Mouse (Mus musculus) kidney, embryonic 16.5 days (tissue): ENCODE data around the gene Abraxas1. TPM values are rescaled to one million over a fixed set of nuclear protein-coding genes. Genes with fewer than 3 reads are reported as not detected.

ENCODE experiments used
- ATAC-seq: fragments of 200-750 bp; cut with Nextera tagmentation; 2 replicates; pipeline ENCODE4 v1.8.0; 2017; ENCODE audit warnings: moderate TSS enrichment; ENCODE audit not compliant: low FRiP score, low TSS enrichment
- H3K27ac ChIP-seq: fragments of 300-500 bp; sonication (generic); 2 replicates; pipeline ENCODE4 v1.5.1; 2014; ENCODE audit warnings: low read length
- H3K27me3 ChIP-seq: fragments of 300-500 bp; sonication (generic); 2 replicates; pipeline ENCODE4 v1.6.1; 2014; ENCODE audit warnings: low read length, control low read depth, mixed read lengths; ENCODE audit not compliant: insufficient read depth
- H3K36me3 ChIP-seq: fragments of 300-500 bp; sonication (generic); 2 replicates; pipeline ENCODE4 v1.6.1; 2014; ENCODE audit warnings: low read length, control low read depth, mixed read lengths; ENCODE audit not compliant: insufficient read depth
- H3K4me1 ChIP-seq: fragments of 300-500 bp; sonication (generic); 2 replicates; pipeline ENCODE4 v1.6.1; 2014; ENCODE audit warnings: low read length, control low read depth, mixed read lengths; ENCODE audit not compliant: insufficient read depth
- H3K4me2 ChIP-seq: fragments of 300-500 bp; sonication (generic); replicated peaks from 2 replicates; pipeline ENCODE4 v1.6.1; 2014; ENCODE audit warnings: low read depth, low read length
- H3K4me3 ChIP-seq: fragments of 300-500 bp; sonication (generic); 2 replicates; pipeline ENCODE4 v1.5.1; 2014; ENCODE audit warnings: mild to moderate bottlenecking, low read length
- H3K9ac ChIP-seq: fragments of 300-500 bp; sonication (generic); replicated peaks from 2 replicates; pipeline ENCODE4 v1.6.1; 2014; ENCODE audit warnings: low read length
- H3K9me3 ChIP-seq: fragments of 300-500 bp; sonication (generic); 2 replicates; pipeline ENCODE4 v1.6.1; 2016; ENCODE audit warnings: low read length, control low read depth
- WGBS: fragments of 180-500 bp; shearing (Covaris S2); extraction: QIAGEN DNeasy Blood & Tissue Kit; methylation state at CpG from one replicate; pipeline ENCODE4 v1.1.7; 2014; 5-methylcytosine and 5-hydroxymethylcytosine counted together
- polyA plus RNA-seq: library from polyadenylated mRNA; unstranded; fragments of >200 nt; fragmentation: Nextera tagmentation; extraction: Ambion mirVana; gene quantifications from 2 replicates; pipeline ENCODE4 v1.2.1, GENCODE M21; 2015

Abraxas1 gene
- polyA plus RNA-seq, 1 experiment from 2014 or later: 29.7 TPM

GRCm38 (mm10) chr5:100792261-100792660 lies 28.5 kb downstream of the Abraxas1 start:
- Histone ChIP-seq H3K9me3 (no peaks in the 10 kb centered on the region), H3K27ac (no peak overlapping the region), H3K4me3 (no peak overlapping the region), H3K36me3 (peaks cover 33% of the 10 kb centered on the region), H3K9ac (no peak overlapping the region), H3K4me2 (no peak overlapping the region), H3K4me1 (peaks cover 2% of the 10 kb centered on the region; the same call in 1 of the 2 replicates), H3K27me3 (no peaks in the 10 kb centered on the region)
- no peak for ATAC-seq
- WGBS: 77% methylated on average over 7 of the region's 7 CpGs

- ATAC-seq: no peak
- Histone ChIP-seq H3K4me3 (no peak overlapping the region), H3K4me1 (no peaks in the 10 kb centered on the region), H3K27me3 (no peaks in the 10 kb centered on the region), H3K4me2 (no peak overlapping the region), H3K9me3 (no peaks in the 10 kb centered on the region), H3K27ac (no peak overlapping the region), H3K36me3 (peaks cover 53% of the 10 kb centered on the region), H3K9ac (no peak overlapping the region)
- 94% methylated on average over 9 of the region's 9 CpGs for WGBS
Observed at GRCm38 (mm10) chr5:100787527-100787926, 33.2 kb downstream of the Abraxas1 start.

GRCm38 (mm10) chr5:100779002-100779401 lies 41.8 kb downstream of the Abraxas1 start:
- Histone ChIP-seq H3K27ac (no peak overlapping the region), H3K4me2 (no peak overlapping the region), H3K4me1 (no peaks in the 10 kb centered on the region), H3K9me3 (no peaks in the 10 kb centered on the region), H3K36me3 (peaks cover 38% of the 10 kb centered on the region), H3K9ac (no peak overlapping the region), H3K4me3 (no peak overlapping the region), H3K27me3 (no peaks in the 10 kb centered on the region)
- no peak for ATAC-seq
- 95% methylated on average over 13 of the region's 13 CpGs for WGBS

GRCm38 (mm10) chr5:100776900-100777299 lies 43.9 kb downstream of the Abraxas1 start:
- no peak overlapping the region for H3K4me2 ChIP-seq
- H3K9me3 ChIP-seq: no peaks in the 10 kb centered on the region
- no peak for ATAC-seq
- no peak overlapping the region for H3K9ac ChIP-seq
- no peaks in the 10 kb centered on the region for H3K27me3 ChIP-seq
- peaks cover 33% of the 10 kb centered on the region for H3K36me3 ChIP-seq
- H3K4me1 ChIP-seq: no peaks in the 10 kb centered on the region
- no peak overlapping the region for H3K27ac ChIP-seq
- 91% methylated on average over 5 of the region's 5 CpGs for WGBS
- no peak overlapping the region for H3K4me3 ChIP-seq

GRCm38 (mm10) chr5:100775778-100776404 lies 44.9 kb downstream of the Abraxas1 start:
- Histone ChIP-seq H3K4me3 (no peak overlapping the region), H3K9ac (no peak overlapping the region), H3K27ac (no peak overlapping the region), H3K4me2 (no peak overlapping the region), H3K36me3 (peaks cover 26% of the 10 kb centered on the region), H3K27me3 (no peaks in the 10 kb centered on the region), H3K9me3 (no peaks in the 10 kb centered on the region), H3K4me1 (no peaks in the 10 kb centered on the region)
- no peak for ATAC-seq
- WGBS: 86% methylated on average over 13 of the region's 13 CpGs

GRCm38 (mm10) chr5:100771575-100771974 lies 49.2 kb downstream of the Abraxas1 start:
- no peak overlapping the region for H3K4me3 ChIP-seq
- no peak overlapping the region for H3K27ac ChIP-seq
- peaks cover 35% of the 10 kb centered on the region for H3K36me3 ChIP-seq
- no peak for ATAC-seq
- no peak overlapping the region for H3K9ac ChIP-seq
- no peaks in the 10 kb centered on the region for H3K4me1 ChIP-seq
- no peaks in the 10 kb centered on the region for H3K27me3 ChIP-seq
- WGBS: 93% methylated on average over 4 of the region's 4 CpGs
- no peak overlapping the region for H3K4me2 ChIP-seq
- H3K9me3 ChIP-seq: no peaks in the 10 kb centered on the region

- H3K27me3 ChIP-seq: no peaks in the 10 kb centered on the region
- H3K4me3 ChIP-seq: no peak overlapping the region
- H3K27ac ChIP-seq: no peak overlapping the region
- ATAC-seq: no peak
- H3K9me3 ChIP-seq: no peaks in the 10 kb centered on the region
- 87% methylated on average over 7 of the region's 7 CpGs for WGBS
- no peak overlapping the region for H3K4me2 ChIP-seq
- H3K36me3 ChIP-seq: peaks cover 55% of the 10 kb centered on the region
- no peaks in the 10 kb centered on the region for H3K4me1 ChIP-seq
- no peak overlapping the region for H3K9ac ChIP-seq
Observed at GRCm38 (mm10) chr5:100766026-100766425, 54.7 kb downstream of the Abraxas1 start.

GRCm38 (mm10) chr5:100761736-100762135 lies 59.0 kb downstream of the Abraxas1 start:
- H3K4me1 ChIP-seq: no peaks in the 10 kb centered on the region
- WGBS: 90% methylated on average over 7 of the region's 7 CpGs
- no peaks in the 10 kb centered on the region for H3K27me3 ChIP-seq

GRCm38 (mm10) chr5:100760049-100760663 lies 60.6 kb downstream of the Abraxas1 start:
- no peak overlapping the region for H3K4me2 ChIP-seq
- H3K4me1 ChIP-seq: no peaks in the 10 kb centered on the region
- no peak overlapping the region for H3K9ac ChIP-seq
- H3K36me3 ChIP-seq: peaks cover 24% of the 10 kb centered on the region
- H3K4me3 ChIP-seq: no peak overlapping the region
- H3K27me3 ChIP-seq: no peaks in the 10 kb centered on the region
- no peaks in the 10 kb centered on the region for H3K9me3 ChIP-seq
- no peak overlapping the region for H3K27ac ChIP-seq
- ATAC-seq: no peak
- 78% methylated on average over 10 of the region's 10 CpGs for WGBS

More at GRCm38 (mm10) chr5:100761736-100762135, 59.0 kb downstream of the Abraxas1 start:
- H3K4me3 ChIP-seq: no peak overlapping the region
- H3K27ac ChIP-seq: no peak overlapping the region
- H3K9ac ChIP-seq: no peak overlapping the region
- H3K9me3 ChIP-seq: no peaks in the 10 kb centered on the region
- no peak for ATAC-seq
- no peak overlapping the region for H3K4me2 ChIP-seq
- peaks cover 29% of the 10 kb centered on the region for H3K36me3 ChIP-seq

GRCm38 (mm10) chr5:100758121-100758520 lies 62.6 kb downstream of the Abraxas1 start:
- ATAC-seq: no peak
- Histone ChIP-seq H3K36me3 (peaks cover 12% of the 10 kb centered on the region), H3K9me3 (no peaks in the 10 kb centered on the region), H3K4me1 (no peaks in the 10 kb centered on the region), H3K27me3 (no peaks in the 10 kb centered on the region), H3K9ac (no peak overlapping the region), H3K4me2 (no peak overlapping the region), H3K27ac (no peak overlapping the region), H3K4me3 (no peak overlapping the region)
- WGBS: 92% methylated on average over 5 of the region's 5 CpGs
